Mouse (Mus musculus) layer of hippocampus, postnatal 10 days (tissue): Measurements from ENCODE around the gene Cnmd. TPM values are rescaled to one million over a fixed set of nuclear protein-coding genes. Genes with fewer than 3 reads are reported as not detected.

Source experiments
- DNase-seq, 2 experiments: peaks; one replicate each; pipeline ENCODE4 v3.0.0; 2021; ENCODE audit warnings: low spot score in 2 of 2
- total RNA-seq, 2 experiments: library from RNA; stranded (reverse); gene quantifications; 2 replicates each; pipeline ENCODE4 v1.2.3; 2021

Cnmd gene
- total RNA-seq, 2 experiments from 2014 or later: 2.5 to 3.0 TPM

GRCm38 (mm10) chr14:79645378-79645777, 16.6 kb downstream of the Cnmd start:
- no peak for DNase-seq

GRCm38 (mm10) chr14:79642063-79642462, 19.9 kb downstream of the Cnmd start:
- DNase-seq: no peak

- DNase-seq: no peak
Measured at GRCm38 (mm10) chr14:79636814-79637213, 25.2 kb downstream of the Cnmd start.

DNA sequence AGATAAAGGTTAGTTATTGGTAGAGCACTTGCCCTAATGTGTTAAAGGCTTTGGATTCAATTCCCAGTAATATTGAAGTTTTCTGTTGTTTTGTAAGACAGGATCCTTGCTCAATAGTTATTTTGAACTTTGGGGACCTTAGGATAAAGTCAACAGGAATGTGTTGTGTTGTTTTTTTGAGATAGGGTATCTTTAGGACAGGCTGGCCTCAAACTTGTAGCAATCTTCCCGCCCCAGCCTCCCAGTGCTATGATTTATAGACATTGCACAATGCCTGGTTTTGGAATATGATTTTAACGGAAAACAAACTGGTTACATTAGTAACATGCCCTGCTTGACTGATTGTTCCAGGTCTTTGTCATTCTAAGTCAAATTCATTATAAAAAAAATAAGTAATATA, 28.8 kb downstream of the Cnmd start:
- DNase-seq: no peak

- no peak for DNase-seq
Measured at GRCm38 (mm10) chr14:79632330-79632729, 29.6 kb downstream of the Cnmd start.

- DNase-seq: no peak
Measured at GRCm38 (mm10) chr14:79621143-79621542, 40.8 kb downstream of the Cnmd start.

- DNase-seq: no peak
Measured at GRCm38 (mm10) chr14:79619802-79620201, 42.2 kb downstream of the Cnmd start.

- DNase-seq: peak in 1 of 2 experiments; percentile 20
Measured at GRCm38 (mm10) chr14:79617121-79617828, 44.7 kb downstream of the Cnmd start.

- DNase-seq: no peak
Measured at GRCm38 (mm10) chr14:79608286-79608685, 53.7 kb downstream of the Cnmd start.

DNA sequence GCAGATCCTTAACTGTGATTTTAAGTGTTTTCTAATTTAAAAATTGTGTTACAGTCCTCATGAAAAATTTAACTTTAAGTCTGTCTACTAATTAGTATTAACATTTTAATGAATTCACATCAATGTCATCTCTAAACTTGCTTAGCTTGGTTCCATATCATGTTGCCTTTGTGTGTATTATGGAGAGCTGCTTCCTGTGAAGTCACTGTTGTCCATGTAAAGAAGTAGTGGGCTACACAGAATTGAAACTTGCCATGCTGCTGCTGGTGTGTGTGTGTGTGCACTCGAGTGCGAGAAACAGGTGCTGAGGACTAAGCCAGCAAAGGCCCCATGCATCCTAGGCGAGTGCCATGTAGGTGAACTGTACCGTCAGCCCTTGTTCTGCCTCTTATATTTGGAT, 54.6 kb downstream of the Cnmd start:
- no peak for DNase-seq

DNA sequence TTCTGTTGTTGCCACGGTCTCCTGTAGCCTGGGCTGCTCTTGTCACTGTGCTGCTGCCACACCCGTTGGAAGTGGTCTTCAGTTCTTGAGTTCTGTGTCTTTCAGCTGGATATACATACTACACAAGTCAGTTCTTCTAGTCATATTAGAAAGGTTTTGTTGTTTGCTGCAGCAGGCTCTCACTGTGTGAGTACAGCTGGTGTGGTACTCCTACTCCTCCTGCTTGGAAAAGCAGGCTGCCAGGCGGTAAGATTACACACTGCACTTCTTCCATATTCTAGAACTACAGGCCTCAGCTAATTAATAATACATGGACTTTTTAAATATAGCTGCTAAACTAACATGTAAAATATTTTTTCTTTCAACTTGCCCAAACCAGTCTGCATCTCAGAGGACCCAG, 55.1 kb downstream of the Cnmd start:
- DNase-seq: no peak

DNA sequence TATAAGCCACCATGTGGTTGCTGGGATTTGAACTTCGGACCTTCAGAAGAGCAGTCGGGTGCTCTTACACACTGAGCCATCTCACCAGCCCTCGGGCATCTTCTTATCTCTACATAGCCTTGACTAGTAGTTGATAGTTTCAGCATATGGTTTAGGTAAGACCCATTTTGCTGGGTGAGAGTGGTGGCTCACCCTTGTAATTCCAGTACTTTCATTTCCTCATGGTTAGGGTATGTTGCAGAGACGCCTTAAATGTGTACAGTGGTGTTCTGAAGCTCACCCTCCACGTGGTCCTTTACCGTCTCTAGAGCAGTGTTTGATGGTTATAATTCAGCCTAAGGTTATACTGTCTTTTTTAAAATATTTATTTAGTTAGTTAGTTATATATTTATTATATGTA, 55.6 kb downstream of the Cnmd start:
- DNase-seq: no peak

GRCm38 (mm10) chr14:79605881-79606280, 56.1 kb downstream of the Cnmd start:
- DNase-seq: no peak

GRCm38 (mm10) chr14:79596602-79597001, 65.4 kb downstream of the Cnmd start:
- no peak for DNase-seq

DNA sequence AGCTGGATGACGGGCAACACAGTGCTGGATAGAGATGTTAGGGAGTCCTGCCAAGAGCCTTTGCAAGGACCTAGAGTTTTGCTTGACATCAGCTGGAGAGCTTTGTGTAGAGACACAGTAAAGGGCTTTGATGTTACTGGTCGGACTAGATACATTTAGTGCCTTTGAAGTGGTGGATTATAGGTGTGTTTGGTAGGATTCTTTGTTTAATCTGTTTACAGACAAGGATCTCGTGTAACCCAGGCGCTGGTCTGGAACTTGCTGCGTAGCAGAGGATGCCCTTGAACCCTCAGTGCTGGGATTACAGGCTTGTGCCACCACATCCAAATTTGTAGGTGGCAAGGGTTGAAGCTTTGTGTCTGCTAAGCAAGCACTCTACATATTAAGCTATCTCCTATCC, 67.9 kb downstream of the Cnmd start:
- no peak for DNase-seq

GRCm38 (mm10) chr14:79591611-79592010, 70.4 kb downstream of the Cnmd start:
- DNase-seq: no peak

DNA sequence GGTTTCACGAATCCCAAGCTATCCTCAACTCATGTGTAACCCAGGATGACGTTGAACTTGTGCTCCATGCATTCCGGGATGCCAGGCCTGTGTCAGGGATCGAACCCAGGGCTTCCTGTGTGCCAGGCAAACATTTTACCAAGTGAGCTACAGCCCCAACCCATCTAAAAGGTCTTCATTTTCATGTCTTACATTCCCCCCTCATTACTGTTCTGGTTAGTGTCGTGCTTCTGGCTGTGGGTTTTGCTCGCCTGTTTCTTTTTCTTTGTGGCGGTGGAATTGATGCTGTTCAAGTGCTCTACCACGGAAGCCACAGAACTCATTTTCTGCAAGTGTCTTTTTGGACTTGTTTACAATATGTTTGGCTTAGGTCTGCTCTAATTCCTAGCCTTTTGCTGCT, 71.1 kb downstream of the Cnmd start:
- DNase-seq: no peak

- DNase-seq: no peak
Measured at GRCm38 (mm10) chr14:79589401-79589800, 72.6 kb downstream of the Cnmd start.

- DNase-seq: peak; percentile 13 to 24
Measured at GRCm38 (mm10) chr14:79588534-79588951, 73.4 kb downstream of the Cnmd start.

- DNase-seq: no peak
Measured at GRCm38 (mm10) chr14:79587852-79588229, 74.1 kb downstream of the Cnmd start.
